In genomic region chr11:102773713-102774611, GRCm38 (mm10) we compare ENCODE assay signal across 8 mouse cellular contexts. TPM values are rescaled to one million over a fixed set of nuclear protein-coding genes. Genes with fewer than 3 reads are reported as not detected.
DNase-seq lines count a peak whose midpoint lies in the region; ATAC-seq and TF ChIP-seq lines count a peak whose summit lies in the region.

No protein-coding gene starts in this region.

- H3K27ac ChIP-seq in ES-Bruce4 (ENCODE audit: insufficient read depth, low read length), result no peak overlapping the region
- peak overlapping the region; percentile 91 for H3K27ac ChIP-seq in forebrain, embryonic 10.5 days
- H3K27ac ChIP-seq in heart, embryonic 15.5 days, result peak overlapping the region; percentile 71
- no peak overlapping the region for H3K27ac ChIP-seq in liver, embryonic 14.5 days
- peak overlapping the region; percentile 92 for H3K27ac ChIP-seq in neural tube, embryonic 12.5 days
- no peak overlapping the region for H3K27ac ChIP-seq in testis, adult 2 months (ENCODE audit: control insufficient read depth, insufficient read depth, low read depth, low read length)

- peak; percentile 98 for TF ChIP-seq CTCF in ES-Bruce4 (IDR thresholded peaks at IDR 0.05; ENCODE audit: low read depth, low read length)
- peak; percentile 98 for TF ChIP-seq CTCF in liver, embryonic 14.5 days (IDR thresholded peaks at IDR 0.05; ENCODE audit: low read depth)
- TF ChIP-seq CTCF in testis, adult 2 months (IDR thresholded peaks at IDR 0.05; ENCODE audit: control insufficient read depth, insufficient read depth, insufficient replicate concordance, low read depth, low read length), result peak; percentile 99

- H3K9ac ChIP-seq in ES-Bruce4 (ENCODE audit: low read depth, poor library complexity, severe bottlenecking), result peak overlapping the region; percentile 51
- H3K9ac ChIP-seq in heart, embryonic 15.5 days, result peak overlapping the region; percentile 58
- H3K9ac ChIP-seq in liver, embryonic 14.5 days (replicated peaks), result no peak overlapping the region
- peak overlapping the region; percentile 81 for H3K9ac ChIP-seq in neural tube, embryonic 12.5 days

- peak; percentile 18; the same call in 1 of the 2 replicates for ATAC-seq in heart, embryonic 15.5 days (replicated peaks; ENCODE audit: insufficient number of reproducible peaks, insufficient read depth, low FRiP score, low read depth)
- 0 out of 2 replicates have a peak, but pooled peaks have one; percentile 20 for ATAC-seq in liver, embryonic 14.5 days (ENCODE audit: insufficient read depth)
- peak; percentile 52 for ATAC-seq in neural tube, embryonic 12.5 days (ENCODE audit: low FRiP score, low read depth)

- under 1% methylated on average over 46 of the region's 46 CpGs for WGBS in forebrain, embryonic 10.5 days
- WGBS in heart, embryonic 15.5 days, result under 1% methylated on average over 46 of the region's 46 CpGs
- 1% methylated on average over 46 of the region's 46 CpGs for WGBS in liver, embryonic 14.5 days (ENCODE audit: insufficient replicate concordance)
- under 1% methylated on average over 46 of the region's 46 CpGs for WGBS in neural tube, embryonic 12.5 days

- peak overlapping the region; percentile 62 for H3K4me3 ChIP-seq in ES-Bruce4 (ENCODE audit: low read depth, low read length)
- peak overlapping the region; percentile 60 for H3K4me3 ChIP-seq in forebrain, embryonic 10.5 days
- H3K4me3 ChIP-seq in heart, embryonic 15.5 days, result peak overlapping the region; percentile 60
- H3K4me3 ChIP-seq in liver, embryonic 14.5 days (ENCODE audit: insufficient read depth in 1 of 2, low read depth in 2 of 2, low read length in 2 of 2), result peak overlapping the region; percentile 36 to 44
- H3K4me3 ChIP-seq in neural tube, embryonic 12.5 days, result peak overlapping the region; percentile 51
- H3K4me3 ChIP-seq in testis, adult 2 months (ENCODE audit: control insufficient read depth, low read depth, low read length), result peak overlapping the region; percentile 60

- H3K9me3 ChIP-seq in ES-Bruce4 (replicated peaks; ENCODE audit: control insufficient read depth, insufficient read depth, low read length, poor library complexity, severe bottlenecking), result no peaks in the 10 kb centered on the region
- no peaks in the 10 kb centered on the region for H3K9me3 ChIP-seq in forebrain, embryonic 10.5 days
- no peaks in the 10 kb centered on the region for H3K9me3 ChIP-seq in heart, embryonic 15.5 days (replicated peaks)
- H3K9me3 ChIP-seq in liver, embryonic 14.5 days (ENCODE audit: control insufficient read depth, low read length), result no peaks in the 10 kb centered on the region
- no peaks in the 10 kb centered on the region for H3K9me3 ChIP-seq in neural tube, embryonic 12.5 days

- no peaks in the 10 kb centered on the region for H3K36me3 ChIP-seq in ES-Bruce4 (ENCODE audit: control insufficient read depth, insufficient read depth, low read length, poor library complexity, severe bottlenecking)
- H3K36me3 ChIP-seq in forebrain, embryonic 10.5 days (replicated peaks), result peaks cover 21% of the 10 kb centered on the region
- H3K36me3 ChIP-seq in heart, embryonic 15.5 days, result no peaks in the 10 kb centered on the region
- H3K36me3 ChIP-seq in liver, embryonic 14.5 days (replicated peaks; ENCODE audit: control insufficient read depth, insufficient read depth, low read depth), result no peaks in the 10 kb centered on the region
- peaks cover 12% of the 10 kb centered on the region for H3K36me3 ChIP-seq in neural tube, embryonic 12.5 days
- H3K36me3 ChIP-seq in testis, adult 2 months (ENCODE audit: control insufficient read depth, insufficient read depth, low read length), result no peaks in the 10 kb centered on the region

- H3K4me2 ChIP-seq in heart, embryonic 15.5 days, result peak overlapping the region; percentile 98
- H3K4me2 ChIP-seq in liver, embryonic 14.5 days (ENCODE audit: low read depth), result peak overlapping the region; percentile 67
- H3K4me2 ChIP-seq in neural tube, embryonic 12.5 days (replicated peaks), result peak overlapping the region; percentile 93

- H3K4me1 ChIP-seq in ES-Bruce4 (ENCODE audit: control insufficient read depth, insufficient read depth, low read length), result peaks cover 2% of the 10 kb centered on the region
- H3K4me1 ChIP-seq in forebrain, embryonic 10.5 days, result peaks cover 84% of the 10 kb centered on the region
- H3K4me1 ChIP-seq in heart, embryonic 15.5 days (replicated peaks), result peaks cover 46% of the 10 kb centered on the region
- no peaks in the 10 kb centered on the region; a peak in 1 of 4 replicates for H3K4me1 ChIP-seq in liver, embryonic 14.5 days (replicated peaks; ENCODE audit: control insufficient read depth in 2 of 2, insufficient read depth in 2 of 2, low read length in 1 of 2)
- peaks cover 53% of the 10 kb centered on the region for H3K4me1 ChIP-seq in neural tube, embryonic 12.5 days
- H3K4me1 ChIP-seq in testis, adult 2 months (ENCODE audit: control insufficient read depth, insufficient read depth, low read length), result peaks cover 29% of the 10 kb centered on the region

- no peak for TF ChIP-seq POLR2A in ES-Bruce4 (IDR thresholded peaks at IDR 0.05; ENCODE audit: insufficient read depth, low read length)
- no peak for TF ChIP-seq POLR2A in testis, adult 2 months (IDR thresholded peaks at IDR 0.05; ENCODE audit: control insufficient read depth, low read depth, low read length)

- TF ChIP-seq EP300 in ES-Bruce4 (IDR thresholded peaks at IDR 0.05; ENCODE audit: insufficient read depth, low read depth, low read length), result 0 out of 2 replicates have a peak, but pooled peaks have one; percentile 26
- TF ChIP-seq EP300 in liver, embryonic 14.5 days (IDR thresholded peaks at IDR 0.05; ENCODE audit: low read depth), result no peak

- peak; percentile 73 for DNase-seq in c-Kit-positive CD71-negative TER-119-negative erythroid progenitor cells, embryonic 14.5 days (ENCODE audit: low read depth)
- DNase-seq in forebrain, embryonic 10.5 days (ENCODE audit: extremely low spot score, low spot score), result peak; percentile 90
- DNase-seq in kidney, postnatal 25 days, result peak; percentile 82 to 89
- peak; percentile 24 to 45 (median 41) for DNase-seq in liver, embryonic 14.5 days (ENCODE audit: low read depth in 3 of 3, low spot score in 3 of 3)

- no peaks in the 10 kb centered on the region for H3K27me3 ChIP-seq in ES-Bruce4 (ENCODE audit: control insufficient read depth, insufficient read depth, low read length, poor library complexity, severe bottlenecking)
- H3K27me3 ChIP-seq in forebrain, embryonic 10.5 days (ENCODE audit: poor library complexity, severe bottlenecking), result peaks cover 62% of the 10 kb centered on the region
- H3K27me3 ChIP-seq in heart, embryonic 15.5 days, result peaks cover 7% of the 10 kb centered on the region; the same call in 1 of the 2 replicates
- peaks cover 7% of the 10 kb centered on the region for H3K27me3 ChIP-seq in liver, embryonic 14.5 days (ENCODE audit: control insufficient read depth, insufficient read depth, low read length)
- no peaks in the 10 kb centered on the region; the same call in 1 of the 2 replicates for H3K27me3 ChIP-seq in neural tube, embryonic 12.5 days (replicated peaks)
- no peaks in the 10 kb centered on the region for H3K27me3 ChIP-seq in testis, adult 2 months (ENCODE audit: control insufficient read depth, insufficient read depth, low read length)

RNA-seq across cellular contexts. Expression of gene Adam11, which starts 12.7 kb away (rescaled TPM):
- 1.2 and 2.4 TPM in 2 replicates for polyA plus RNA-seq in ES-Bruce4 (2011; ENCODE audit: insufficient read depth, insufficient read length, low read depth, missing spikeins)
- polyA plus RNA-seq in forebrain, embryonic 10.5 days (2016; fragmentation: Nextera tagmentation; extraction: Ambion mirVana), result 11.7 and 13.2 TPM in 2 replicates
- 5.5 and 6.7 TPM in 2 replicates for polyA plus RNA-seq in heart, embryonic 15.5 days (2015; fragmentation: Nextera tagmentation; extraction: Ambion mirVana)
- polyA plus RNA-seq in liver, embryonic 14.5 days (2012; rRNA removed), result 0.30 TPM in 2 replicates
- polyA plus RNA-seq in liver, embryonic 14.5 days (2014; fragmentation: Nextera tagmentation; extraction: Ambion mirVana), result 0.04 and 0.06 TPM in 2 replicates
- polyA plus RNA-seq in neural tube, embryonic 12.5 days (2016; fragmentation: Nextera tagmentation; extraction: Ambion mirVana), result 33.2 and 41.6 TPM in 2 replicates
- 12.9 and 14.8 TPM in 2 replicates for polyA plus RNA-seq in testis, adult 2 months (2012; rRNA removed)

RNA-seq across cellular contexts. Expression of gene Gjc1, which starts 45.5 kb away (rescaled TPM):
- polyA plus RNA-seq in ES-Bruce4 (2011; ENCODE audit: insufficient read depth, insufficient read length, low read depth, missing spikeins), result 67.4 and 71.0 TPM in 2 replicates
- 86.0 and 87.4 TPM in 2 replicates for polyA plus RNA-seq in forebrain, embryonic 10.5 days (2016; fragmentation: Nextera tagmentation; extraction: Ambion mirVana)
- 46.6 and 48.5 TPM in 2 replicates for polyA plus RNA-seq in heart, embryonic 15.5 days (2015; fragmentation: Nextera tagmentation; extraction: Ambion mirVana)
- 1.2 and 1.7 TPM in 2 replicates for polyA plus RNA-seq in liver, embryonic 14.5 days (2012; rRNA removed)
- 1.1 and 1.5 TPM in 2 replicates for polyA plus RNA-seq in liver, embryonic 14.5 days (2014; fragmentation: Nextera tagmentation; extraction: Ambion mirVana)
- 83.3 and 84.9 TPM in 2 replicates for polyA plus RNA-seq in neural tube, embryonic 12.5 days (2016; fragmentation: Nextera tagmentation; extraction: Ambion mirVana)
- polyA plus RNA-seq in testis, adult 2 months (2012; rRNA removed), result 9.9 and 10.1 TPM in 2 replicates

Comparison
In these comparisons a context has a peak if more than half of its experiments do, and no peak if none do; other contexts are left out.
1. H3K27ac ChIP-seq: peak in forebrain, embryonic 10.5 days (single experiment), heart, embryonic 15.5 days (single experiment) and neural tube, embryonic 12.5 days (single experiment); none in ES-Bruce4 (single experiment), liver, embryonic 14.5 days (single experiment) and testis, adult 2 months (single experiment).
2. Peak in every context shown above with its lines, with median percentiles within 50 percentile points of each other: H3K4me3 ChIP-seq, CTCF ChIP-seq, DNase-seq, ATAC-seq and H3K4me2 ChIP-seq.